Mouse (Mus musculus) cerebellum, postnatal 14 days (tissue): ENCODE data around the gene Optn.
A peak's percentile ranks its signal among the peaks of the same experiment; 100 is the strongest.

Experiments
- DNase-seq, 2 experiments: peaks; one replicate each; pipeline ENCODE4 v3.0.0; 2021; ENCODE audit warnings: mixed read lengths in 2 of 2

Gene Optn

GRCm38 (mm10) chr2:5027057-5027456 is 36.8 kb downstream of the Optn start:
- DNase-seq: no peak

- no peak for DNase-seq
Observed at GRCm38 (mm10) chr2:5025162-5025733, 38.6 kb downstream of the Optn start.

DNA sequence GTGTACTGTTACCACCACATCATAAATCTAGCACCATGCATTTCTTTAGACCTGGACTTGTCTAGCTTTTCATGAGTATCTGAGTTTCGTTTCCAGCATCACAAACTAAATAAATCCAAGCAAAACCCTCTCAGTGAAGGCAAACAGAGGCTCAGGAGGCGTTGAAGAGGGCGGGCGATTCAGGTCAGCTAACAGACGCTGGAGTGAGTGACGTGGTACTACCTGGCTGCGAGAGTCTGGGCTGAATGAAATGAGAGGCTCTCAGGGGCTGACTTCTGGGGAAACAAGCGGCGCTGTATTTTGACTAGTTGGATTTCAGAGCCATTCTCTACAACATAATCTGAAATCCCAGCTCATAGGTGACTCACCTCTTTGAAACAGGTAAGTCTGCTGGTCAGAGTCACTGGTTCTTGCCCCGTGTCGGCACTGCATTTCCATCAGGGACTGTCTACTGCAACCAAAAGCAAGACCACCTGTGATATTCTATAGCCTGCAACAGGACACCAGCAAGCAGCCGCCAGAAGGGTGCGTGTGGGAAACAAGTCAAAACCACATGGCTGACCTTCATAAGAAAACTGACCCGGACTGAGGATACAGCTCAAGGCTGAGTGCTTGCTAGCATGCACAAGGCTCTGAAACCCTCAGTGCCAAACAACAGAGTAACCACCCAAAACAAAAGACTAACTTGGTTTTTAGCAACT is 40.0 kb downstream of the Optn start:
- DNase-seq: no peak

- DNase-seq: no peak
Observed at GRCm38 (mm10) chr2:5023275-5023674, 40.6 kb downstream of the Optn start.

GRCm38 (mm10) chr2:5019708-5020107 is 44.1 kb downstream of the Optn start:
- DNase-seq: no peak

- no peak for DNase-seq
Observed at GRCm38 (mm10) chr2:5016922-5017321, 46.9 kb downstream of the Optn start.

GRCm38 (mm10) chr2:5015527-5015926 is 48.3 kb downstream of the Optn start:
- peak in 1 of 2 experiments; percentile 57 for DNase-seq

- DNase-seq: no peak
Observed at GRCm38 (mm10) chr2:5014616-5015015, 49.2 kb downstream of the Optn start.

DNA sequence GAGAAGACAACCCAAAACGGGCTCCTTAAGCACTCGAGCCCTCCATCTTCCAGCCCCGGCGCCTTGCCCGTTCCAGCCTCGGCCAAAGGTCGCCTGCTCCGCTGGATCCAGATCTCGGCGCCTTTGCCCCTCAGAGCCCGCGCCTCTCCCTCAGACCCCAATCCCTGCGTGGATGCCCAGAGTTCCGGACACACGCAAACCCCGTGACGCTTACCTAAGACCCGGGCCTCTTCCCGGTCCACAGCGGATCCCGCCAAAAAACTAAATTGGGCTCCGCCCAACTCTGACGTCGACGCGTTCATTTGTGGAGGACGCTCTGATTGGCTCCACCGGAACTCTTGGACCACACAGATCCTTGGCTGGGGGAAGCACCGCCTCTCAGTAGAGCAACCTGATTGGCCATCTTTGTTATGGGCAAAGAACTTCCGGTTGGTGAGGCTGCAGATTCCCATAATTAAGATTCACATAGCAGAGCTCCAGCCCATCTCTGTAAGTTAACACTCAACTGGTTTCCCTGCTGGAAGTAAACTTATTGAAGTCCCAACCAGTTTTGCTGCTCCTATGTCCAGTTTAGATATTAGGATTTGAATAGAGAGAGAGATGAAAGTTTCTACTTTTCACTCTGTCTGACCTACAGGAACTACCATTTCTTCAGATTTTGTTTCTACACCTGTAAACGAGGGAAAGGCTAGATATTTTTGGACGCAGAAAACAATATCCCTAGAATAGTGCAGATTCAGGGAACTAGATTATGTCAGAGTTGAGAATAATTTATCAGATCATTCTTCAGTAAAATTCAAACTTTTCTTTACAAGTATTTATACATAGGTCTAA is 51.1 kb downstream of the Optn start, which contains the start of gene Mcm10:
TSS of gene Mcm10 (minus strand) at position 301 of the 834 bp plus-strand sequence.
- DNase-seq: peak; percentile 95 to 96

DNA sequence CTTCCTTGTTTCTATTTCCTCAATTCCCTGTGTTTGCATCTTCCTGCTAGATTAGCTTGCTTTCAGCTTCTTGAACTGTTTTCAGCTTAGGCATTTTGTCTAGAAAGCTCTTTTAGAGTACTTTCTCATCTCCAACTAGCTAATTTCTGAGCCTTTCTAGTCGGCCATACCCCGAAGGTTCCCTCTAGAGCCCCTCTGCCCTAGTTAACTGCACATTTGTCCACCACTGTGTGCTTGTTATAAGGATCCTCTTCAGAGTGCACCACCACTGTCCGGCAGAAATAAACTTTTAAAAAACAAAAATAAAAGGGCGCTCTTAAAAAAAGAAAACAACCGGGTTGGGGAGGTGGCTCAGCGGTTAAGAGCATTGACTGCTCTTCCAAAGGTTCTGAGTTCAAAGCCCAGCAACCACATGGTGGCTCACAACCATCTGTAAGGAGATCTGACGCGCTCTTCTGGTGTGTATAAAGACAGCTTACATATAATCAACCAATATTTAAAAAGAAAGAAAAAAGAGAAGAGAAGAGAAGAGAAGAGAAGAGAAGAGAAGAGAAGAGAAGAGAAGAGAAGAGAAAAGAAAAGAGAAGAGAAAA is 51.9 kb downstream of the Optn start:
- no peak for DNase-seq

GRCm38 (mm10) chr2:5007107-5007506 is 56.7 kb downstream of the Optn start:
- no peak for DNase-seq

DNA sequence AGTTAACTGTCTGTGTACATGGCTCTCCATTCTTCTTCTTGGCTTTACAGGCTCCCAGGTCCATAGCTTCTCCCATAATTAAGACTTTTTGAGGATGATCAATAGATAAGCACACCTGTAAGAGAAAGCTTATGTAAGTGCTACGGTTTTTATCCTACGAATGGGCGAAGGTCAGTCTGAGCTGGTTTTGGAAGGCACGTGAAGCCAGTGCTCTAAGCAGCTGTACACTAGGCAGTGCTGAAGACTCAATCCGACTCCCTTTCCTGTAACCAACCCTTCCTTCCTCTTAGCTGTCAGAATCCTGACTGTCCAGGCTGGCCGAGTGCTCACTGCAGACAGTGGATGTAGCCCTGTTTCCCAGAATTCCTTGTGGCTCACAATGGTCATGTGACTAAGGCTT is 62.6 kb downstream of the Optn start:
- no peak for DNase-seq

GRCm38 (mm10) chr2:4998905-4999304 is 64.9 kb downstream of the Optn start:
- no peak for DNase-seq

DNA sequence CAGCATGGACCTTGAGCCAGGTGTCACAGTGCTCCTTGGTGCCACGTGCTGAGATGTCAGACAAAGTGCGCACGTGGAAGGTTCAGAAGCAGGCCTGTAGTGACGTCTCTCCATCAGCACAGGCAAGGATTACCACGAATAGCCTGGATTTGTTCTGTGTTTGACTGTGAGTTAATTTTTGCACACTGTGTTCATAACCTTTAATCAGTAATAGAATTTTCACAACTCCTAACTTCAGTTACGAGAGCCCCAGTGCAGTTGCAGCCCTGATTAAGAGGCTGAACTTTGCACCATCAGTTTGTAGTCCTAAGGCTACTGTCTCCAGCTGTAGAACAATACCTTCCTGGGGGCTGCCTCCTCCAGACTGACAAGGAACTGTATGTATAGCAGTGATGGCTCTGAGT is 67.4 kb downstream of the Optn start:
- DNase-seq: no peak

DNA sequence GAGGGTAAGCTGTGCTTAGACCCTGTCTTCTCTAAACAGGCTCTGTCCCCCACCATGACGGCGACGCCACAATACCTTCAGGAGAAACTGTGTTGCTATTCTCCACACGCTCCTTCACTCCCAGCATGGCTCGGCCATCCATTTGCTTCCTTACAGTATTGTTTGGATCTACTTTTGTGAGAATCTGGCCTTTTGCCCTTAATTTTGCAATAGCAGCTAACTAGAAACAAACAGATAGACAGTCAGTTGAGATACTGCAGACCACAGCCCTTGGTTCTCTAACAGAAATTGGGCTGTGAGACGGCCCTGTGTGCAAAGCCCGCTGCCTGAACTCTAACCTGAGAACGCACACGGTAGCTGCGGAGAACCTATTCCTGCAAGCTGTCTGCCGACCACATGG is 68.2 kb downstream of the Optn start:
- no peak for DNase-seq

DNA sequence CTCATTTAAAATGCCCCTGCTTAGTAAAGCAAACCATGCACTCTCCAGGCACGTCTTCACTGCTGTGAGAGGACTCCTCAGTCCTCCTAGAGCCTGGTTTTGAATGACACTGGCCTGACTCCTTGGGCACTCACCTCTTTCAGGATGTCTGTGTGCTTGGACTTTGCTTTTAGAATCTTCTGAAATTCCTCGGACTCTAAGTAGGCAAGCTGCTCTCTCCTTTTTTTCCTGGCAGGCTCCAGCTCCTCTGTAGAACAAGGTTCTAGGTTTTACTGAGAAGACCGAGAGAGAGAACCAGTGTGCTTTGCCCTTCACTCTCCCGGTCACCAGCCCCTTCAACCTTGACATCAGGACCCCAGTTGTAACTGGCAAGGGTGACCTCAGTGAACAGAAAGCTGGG is 69.4 kb downstream of the Optn start:
- DNase-seq: no peak

GRCm38 (mm10) chr2:4993584-4993983 is 70.3 kb downstream of the Optn start:
- peak in 1 of 2 experiments; percentile 13 for DNase-seq

DNA sequence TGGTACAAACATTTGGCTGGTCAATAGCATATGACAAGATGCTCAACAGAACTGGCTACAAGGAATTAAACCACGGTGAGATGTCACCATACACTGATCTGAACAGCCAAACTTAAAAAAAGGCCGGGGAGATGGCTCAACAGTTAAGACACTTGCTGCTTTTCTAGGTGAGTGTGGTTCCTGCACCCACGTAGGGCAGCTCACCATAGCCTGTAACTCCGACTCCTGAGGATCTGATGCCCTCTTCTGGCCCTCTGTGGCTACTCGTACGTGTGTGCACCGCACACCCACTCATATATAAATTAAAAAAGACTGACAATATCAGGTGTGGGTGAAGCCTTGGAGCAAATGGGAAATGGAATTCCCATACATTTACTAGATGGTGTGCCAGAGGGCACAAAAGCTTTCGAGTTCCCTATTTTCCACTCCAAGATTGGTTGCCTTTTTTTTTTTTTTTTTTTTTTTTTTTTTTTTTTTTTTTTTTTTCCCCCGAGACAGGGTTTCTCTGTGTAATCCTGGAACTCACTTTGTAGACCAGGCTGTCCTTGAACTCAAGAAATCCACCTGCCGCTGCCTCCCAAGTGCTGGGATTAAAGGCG is 74.9 kb downstream of the Optn start:
- no peak for DNase-seq

GRCm38 (mm10) chr2:4987388-4988180 is 76.3 kb downstream of the Optn start:
- no peak for DNase-seq

- DNase-seq: no peak
Observed at GRCm38 (mm10) chr2:4986798-4987197, 77.1 kb downstream of the Optn start.

GRCm38 (mm10) chr2:4985000-4985399 is 78.9 kb downstream of the Optn start:
- no peak for DNase-seq

DNA sequence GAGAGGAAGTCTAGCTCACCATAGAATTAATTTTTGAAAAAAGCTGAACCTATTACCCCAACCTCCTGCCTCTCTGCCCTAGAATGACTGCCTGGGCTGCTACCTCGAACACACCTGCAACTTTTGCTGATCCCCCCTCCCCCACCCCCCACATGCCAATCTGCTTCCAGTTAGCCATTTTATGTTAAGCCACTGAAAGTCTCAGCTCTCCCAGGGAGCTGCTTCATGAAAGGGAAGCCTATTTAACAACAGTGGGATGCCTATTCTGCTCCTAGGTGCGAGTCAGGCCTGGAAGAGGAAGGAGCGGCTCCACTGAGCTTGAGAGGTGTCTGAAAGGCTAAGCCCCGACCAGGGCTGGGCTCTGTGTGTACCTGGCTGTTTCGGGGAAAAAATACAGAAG is 79.9 kb downstream of the Optn start:
- DNase-seq: no peak
